Mouse (Mus musculus) stomach, postnatal 0 days (tissue): ENCODE results near the gene Urad.

Source experiments
- CTCF ChIP-seq: IDR thresholded peaks from 2 replicates; pipeline ENCODE4 v1.5.1; 2016; ENCODE audit warnings: antibody characterized with exemption, low read depth, mild to moderate bottlenecking, moderate library complexity
- EP300 ChIP-seq: optimal IDR thresholded peaks from 2 replicates; pipeline ENCODE3; 2016; ENCODE audit warnings: antibody characterized with exemption

- TF ChIP-seq EP300 (no peak), CTCF (no peak)
Observed at GRCm38 (mm10) chr5:147267434-147267833, 54.8 kb downstream of the Urad start.
